Mouse (Mus musculus): ENCODE measurements at regions not wholly inside any gene's neighbourhood (a gene's known extent, or its start where the extent isn't known, plus 50 kb on each side); places are given as distances from the start of the nearest gene placed in this dataset.

DNA sequence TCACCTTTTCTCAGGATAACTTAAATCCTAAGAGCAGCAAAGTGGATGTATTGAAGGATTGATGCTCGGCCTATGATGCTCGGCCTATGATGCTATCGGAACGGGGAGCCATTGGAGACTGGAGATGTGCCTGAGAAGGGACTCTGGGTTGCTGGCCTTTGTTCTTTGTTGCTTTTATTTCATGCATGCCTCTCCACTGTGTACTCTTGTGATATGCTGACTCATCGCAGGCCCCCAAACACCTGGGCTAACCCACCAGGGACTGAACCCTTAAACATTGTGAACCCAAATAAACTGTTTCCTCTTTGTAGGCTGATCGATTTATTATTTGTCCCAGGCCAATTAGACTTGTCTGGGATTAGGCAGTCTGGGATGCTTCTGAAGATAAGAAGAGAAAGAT, 61.9 kb downstream of the Pdcl3 start:
- Histone ChIP-seq H3K27me3 (no peaks in the 10 kb centered on the region), H3K4me2 (no peak overlapping the region), H3K4me3 (replicated peaks) (no peak overlapping the region), H3K4me1 (replicated peaks) (no peaks in the 10 kb centered on the region), H3K9me3 (replicated peaks) (no peaks in the 10 kb centered on the region), H3K36me3 (no peaks in the 10 kb centered on the region), H3K9ac (no peak overlapping the region), H3K27ac (no peak overlapping the region)
- 76% methylated on average over 6 of the region's 6 CpGs for WGBS (ENCODE audit: insufficient replicate concordance)
- DNase-seq: no peak
- no peak for ATAC-seq (ENCODE audit: low read depth)

GRCm38 (mm10) chr1:39057304-39057703, 71.9 kb downstream of the Pdcl3 start:
- no peak overlapping the region for H3K4me3 ChIP-seq (replicated peaks)
- no peak overlapping the region for H3K9ac ChIP-seq
- no peaks in the 10 kb centered on the region for H3K27me3 ChIP-seq
- ATAC-seq (ENCODE audit: low read depth) (no peak), DNase-seq (no peak)
- H3K4me1 ChIP-seq (replicated peaks): no peaks in the 10 kb centered on the region
- H3K4me2 ChIP-seq: no peak overlapping the region
- 79% methylated on average over 6 of the region's 6 CpGs for WGBS (ENCODE audit: insufficient replicate concordance)
- no peak overlapping the region for H3K27ac ChIP-seq
- H3K36me3 ChIP-seq: no peaks in the 10 kb centered on the region
- no peaks in the 10 kb centered on the region for H3K9me3 ChIP-seq (replicated peaks)

DNA sequence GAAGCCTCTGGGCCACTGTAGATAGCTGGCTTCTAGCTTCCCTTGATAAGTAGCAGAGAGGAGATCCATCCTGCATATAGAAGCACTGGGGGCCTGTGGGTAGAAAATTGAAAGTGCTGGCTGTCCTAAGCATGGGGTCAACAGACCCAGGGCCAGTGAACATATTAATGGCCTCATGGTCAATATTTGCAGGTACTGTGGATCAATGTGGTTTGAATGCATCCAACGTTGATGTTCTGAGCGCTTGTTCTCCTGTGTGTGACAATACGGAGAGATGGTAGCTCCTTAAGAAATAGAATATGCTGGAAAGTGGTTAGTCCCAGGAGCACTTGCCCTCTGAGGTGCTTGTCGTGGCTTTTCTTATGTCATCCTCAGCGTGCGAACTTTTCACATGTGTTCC, 77.1 kb downstream of the Pdcl3 start:
- Histone ChIP-seq H3K4me1 (replicated peaks) (peaks cover 1% of the 10 kb centered on the region; the same call in 1 of the 2 replicates), H3K9me3 (replicated peaks) (no peaks in the 10 kb centered on the region), H3K4me2 (no peak overlapping the region), H3K9ac (no peak overlapping the region), H3K36me3 (no peaks in the 10 kb centered on the region), H3K4me3 (replicated peaks) (no peak overlapping the region), H3K27ac (no peak overlapping the region), H3K27me3 (no peaks in the 10 kb centered on the region)
- ATAC-seq (ENCODE audit: low read depth) (no peak), DNase-seq (no peak)
- WGBS (ENCODE audit: insufficient replicate concordance): 66% methylated on average over 6 of the region's 6 CpGs

GRCm38 (mm10) chr1:39063666-39064385, 78.4 kb downstream of the Pdcl3 start:
- H3K27me3 ChIP-seq: no peaks in the 10 kb centered on the region
- H3K27ac ChIP-seq: no peak overlapping the region
- H3K4me1 ChIP-seq (replicated peaks): peaks cover 3% of the 10 kb centered on the region; the same call in 1 of the 2 replicates
- H3K36me3 ChIP-seq: no peaks in the 10 kb centered on the region
- H3K9me3 ChIP-seq (replicated peaks): no peaks in the 10 kb centered on the region
- H3K4me2 ChIP-seq: no peak overlapping the region
- no peak overlapping the region for H3K4me3 ChIP-seq (replicated peaks)
- DNase-seq: no peak
- ATAC-seq (ENCODE audit: low read depth): no peak
- WGBS (ENCODE audit: insufficient replicate concordance): 65% methylated on average over 13 of the region's 13 CpGs
- no peak overlapping the region for H3K9ac ChIP-seq

DNA sequence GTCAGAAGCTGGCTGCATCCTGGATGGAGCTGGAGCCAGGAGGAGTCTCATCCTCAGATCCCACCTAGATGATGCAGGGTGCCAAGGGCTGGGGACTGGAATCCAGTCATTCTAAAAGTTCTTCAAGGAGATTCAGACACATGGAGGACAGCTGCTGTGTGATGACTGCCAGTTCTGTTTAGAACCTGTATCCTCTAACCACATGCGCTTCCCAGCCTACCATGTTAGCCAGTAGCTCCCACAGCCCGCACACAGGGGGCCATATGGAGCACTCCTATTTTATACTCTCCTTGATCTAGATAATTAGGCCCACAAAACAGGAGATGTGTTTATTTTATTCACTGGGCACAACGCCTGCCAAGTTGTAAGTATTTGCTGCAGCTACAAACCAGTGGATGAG, 79.4 kb downstream of the Pdcl3 start:
- Histone ChIP-seq H3K27me3 (no peaks in the 10 kb centered on the region), H3K4me3 (replicated peaks) (no peak overlapping the region), H3K4me1 (replicated peaks) (peaks cover 9% of the 10 kb centered on the region), H3K9me3 (replicated peaks) (no peaks in the 10 kb centered on the region), H3K4me2 (no peak overlapping the region), H3K9ac (no peak overlapping the region), H3K27ac (no peak overlapping the region), H3K36me3 (no peaks in the 10 kb centered on the region)
- ATAC-seq (ENCODE audit: low read depth) (no peak), DNase-seq (no peak)
- 60% methylated on average over 3 of the region's 3 CpGs for WGBS (ENCODE audit: insufficient replicate concordance)

DNA sequence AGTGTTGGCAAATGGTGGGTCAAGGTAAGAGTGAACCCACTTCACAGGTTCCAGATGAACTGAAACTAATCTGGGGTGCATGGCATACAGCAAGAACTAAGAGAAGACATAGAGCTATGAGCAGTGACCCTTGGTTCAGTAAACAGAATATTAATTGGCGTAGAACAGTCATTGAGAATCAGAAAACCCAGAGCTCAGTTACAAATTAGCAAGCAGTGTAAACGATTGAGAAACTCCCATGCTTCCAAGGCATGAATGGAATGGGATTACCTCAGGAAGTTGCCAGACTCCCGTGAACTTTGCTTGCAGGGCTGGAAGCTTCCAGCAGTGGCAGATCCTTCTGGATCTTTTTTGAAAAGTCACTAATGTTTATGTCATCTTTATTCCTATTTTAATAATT, 82.5 kb downstream of the Pdcl3 start:
- Histone ChIP-seq H3K9me3 (replicated peaks) (no peaks in the 10 kb centered on the region), H3K27ac (no peak overlapping the region), H3K9ac (no peak overlapping the region), H3K4me2 (no peak overlapping the region), H3K4me3 (replicated peaks) (no peak overlapping the region), H3K4me1 (replicated peaks) (peaks cover 9% of the 10 kb centered on the region), H3K27me3 (no peaks in the 10 kb centered on the region), H3K36me3 (no peaks in the 10 kb centered on the region)
- DNase-seq (no peak), ATAC-seq (ENCODE audit: low read depth) (0 out of 2 replicates have a peak, but pooled peaks have one; percentile 23)
- 35% methylated on average over 3 of the region's 3 CpGs for WGBS (ENCODE audit: insufficient replicate concordance)

DNA sequence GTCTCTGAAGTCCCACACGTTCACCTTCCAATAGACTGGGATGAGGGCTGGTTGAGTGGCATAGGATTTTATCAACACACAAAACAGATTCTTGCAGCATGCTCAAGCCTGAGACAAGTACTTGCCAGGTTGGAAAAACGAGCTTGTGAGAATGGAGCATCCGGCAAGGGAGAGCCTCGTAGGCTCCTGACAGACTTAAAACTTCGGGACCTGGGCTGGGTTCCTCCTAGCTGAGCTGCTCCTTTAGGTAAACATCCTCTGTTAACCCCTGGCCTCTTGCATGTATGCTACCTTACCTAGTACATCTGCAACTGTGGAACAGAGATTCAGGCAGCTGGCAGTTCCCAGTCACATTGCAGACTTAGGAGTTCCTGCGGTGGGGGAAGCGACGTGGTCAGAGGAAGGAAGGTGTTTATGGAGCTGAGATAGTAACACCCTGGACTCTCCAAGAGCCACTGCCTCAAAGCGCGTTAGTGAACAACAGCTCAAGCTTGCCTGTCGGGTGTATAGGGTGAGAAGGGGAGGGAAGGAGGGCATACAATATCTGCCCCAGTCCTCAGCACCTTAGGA, 83.8 kb downstream of the Pdcl3 start:
- no peaks in the 10 kb centered on the region for H3K27me3 ChIP-seq
- no peak overlapping the region for H3K4me3 ChIP-seq (replicated peaks)
- no peak overlapping the region for H3K4me2 ChIP-seq
- DNase-seq (no peak), ATAC-seq (ENCODE audit: low read depth) (no peak)
- H3K4me1 ChIP-seq (replicated peaks): peaks cover 9% of the 10 kb centered on the region
- WGBS (ENCODE audit: insufficient replicate concordance): 32% methylated on average over 11 of the region's 11 CpGs
- H3K9me3 ChIP-seq (replicated peaks): no peaks in the 10 kb centered on the region
- no peak overlapping the region for H3K9ac ChIP-seq
- no peaks in the 10 kb centered on the region for H3K36me3 ChIP-seq
- H3K27ac ChIP-seq: no peak overlapping the region

GRCm38 (mm10) chr1:39069676-39070075, 84.3 kb downstream of the Pdcl3 start:
- no peak overlapping the region for H3K4me2 ChIP-seq
- peaks cover 9% of the 10 kb centered on the region for H3K4me1 ChIP-seq (replicated peaks)
- no peak for ATAC-seq (ENCODE audit: low read depth)
- H3K9me3 ChIP-seq (replicated peaks): no peaks in the 10 kb centered on the region
- H3K27me3 ChIP-seq: no peaks in the 10 kb centered on the region
- no peaks in the 10 kb centered on the region for H3K36me3 ChIP-seq
- H3K27ac ChIP-seq: no peak overlapping the region
- DNase-seq: no peak
- no peak overlapping the region for H3K9ac ChIP-seq
- 48% methylated on average over 7 of the region's 7 CpGs for WGBS (ENCODE audit: insufficient replicate concordance)
- H3K4me3 ChIP-seq (replicated peaks): no peak overlapping the region

GRCm38 (mm10) chr1:39075966-39076365, 90.6 kb downstream of the Pdcl3 start:
- Histone ChIP-seq H3K4me3 (replicated peaks) (no peak overlapping the region), H3K27me3 (no peaks in the 10 kb centered on the region), H3K27ac (no peak overlapping the region), H3K9me3 (replicated peaks) (no peaks in the 10 kb centered on the region), H3K36me3 (no peaks in the 10 kb centered on the region), H3K4me1 (replicated peaks) (no peaks in the 10 kb centered on the region), H3K4me2 (no peak overlapping the region), H3K9ac (no peak overlapping the region)
- 67% methylated on average over 5 of the region's 5 CpGs for WGBS (ENCODE audit: insufficient replicate concordance)
- no peak for ATAC-seq (ENCODE audit: low read depth)
- no peak for DNase-seq

- Histone ChIP-seq H3K4me1 (replicated peaks) (no peaks in the 10 kb centered on the region), H3K27ac (no peak overlapping the region), H3K36me3 (no peaks in the 10 kb centered on the region), H3K9me3 (replicated peaks) (0 out of 2 replicates have a peak, but pooled peaks cover 1% of the 10 kb centered on the region), H3K4me2 (no peak overlapping the region), H3K4me3 (replicated peaks) (no peak overlapping the region), H3K27me3 (no peaks in the 10 kb centered on the region), H3K9ac (no peak overlapping the region)
- no peak for DNase-seq
- 63% methylated on average over 4 of the region's 4 CpGs for WGBS (ENCODE audit: insufficient replicate concordance)
- no peak for ATAC-seq (ENCODE audit: low read depth)
Observed at GRCm38 (mm10) chr1:39078584-39079315, 93.3 kb downstream of the Pdcl3 start.

DNA sequence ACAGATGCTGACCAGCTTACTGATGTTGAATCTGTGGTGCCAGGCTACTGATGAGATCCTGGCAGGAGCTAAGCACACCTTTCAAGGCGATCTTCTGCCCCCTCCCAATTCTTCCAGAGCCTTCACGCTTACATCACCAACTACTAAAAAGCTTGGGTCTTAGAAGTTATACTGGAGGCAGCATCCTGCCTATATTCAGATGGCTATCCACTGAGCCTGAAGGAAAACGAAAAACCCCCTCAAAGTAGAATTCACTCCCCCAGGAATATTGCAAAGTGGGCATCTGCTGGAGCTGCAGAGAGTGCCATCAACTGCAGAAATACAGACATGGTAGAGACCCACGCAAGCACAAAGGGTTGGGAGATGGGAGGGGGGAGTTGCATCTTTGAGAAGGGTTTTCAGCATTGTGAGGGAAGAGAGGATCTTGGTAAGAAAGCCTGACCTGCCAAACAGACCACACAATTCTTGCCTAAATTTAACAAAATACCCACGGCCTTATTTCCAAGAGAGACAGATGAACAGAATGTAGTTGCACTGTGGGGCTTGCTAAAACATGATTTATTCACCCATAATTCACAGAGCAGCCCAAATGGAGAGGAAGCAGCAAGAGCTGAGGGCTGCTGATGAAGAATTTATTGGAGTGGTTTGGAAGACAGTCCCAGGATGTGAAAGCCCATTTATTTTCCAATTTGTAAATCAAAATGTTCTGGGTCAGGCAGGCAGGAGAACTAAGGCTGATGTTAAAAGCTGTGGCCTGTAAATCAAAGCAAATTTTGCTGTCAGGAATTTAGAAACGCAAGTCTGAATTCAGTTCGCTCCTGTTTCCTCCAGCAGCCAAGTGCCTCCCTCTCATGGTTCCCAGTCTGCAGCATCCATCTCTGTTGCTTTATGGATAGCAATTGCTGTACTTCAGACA, 98.8 kb downstream of the Pdcl3 start:
- Histone ChIP-seq H3K9me3 (replicated peaks) (0 out of 2 replicates have a peak, but pooled peaks cover 2% of the 10 kb centered on the region), H3K9ac (no peak overlapping the region), H3K4me3 (replicated peaks) (no peak overlapping the region), H3K27me3 (no peaks in the 10 kb centered on the region), H3K4me2 (no peak overlapping the region), H3K27ac (no peak overlapping the region), H3K36me3 (no peaks in the 10 kb centered on the region), H3K4me1 (replicated peaks) (no peaks in the 10 kb centered on the region)
- 63% methylated on average over 7 of the region's 7 CpGs for WGBS (ENCODE audit: insufficient replicate concordance)
- DNase-seq: no peak
- no peak for ATAC-seq (ENCODE audit: low read depth)
